Mouse (Mus musculus) lung, postnatal 4 days (tissue): ENCODE measurements around the gene Rnf213.

Experiments
- DNase-seq, 2 experiments: peaks; one replicate each; pipeline ENCODE4 v3.0.0; 2021

Gene Rnf213

DNA sequence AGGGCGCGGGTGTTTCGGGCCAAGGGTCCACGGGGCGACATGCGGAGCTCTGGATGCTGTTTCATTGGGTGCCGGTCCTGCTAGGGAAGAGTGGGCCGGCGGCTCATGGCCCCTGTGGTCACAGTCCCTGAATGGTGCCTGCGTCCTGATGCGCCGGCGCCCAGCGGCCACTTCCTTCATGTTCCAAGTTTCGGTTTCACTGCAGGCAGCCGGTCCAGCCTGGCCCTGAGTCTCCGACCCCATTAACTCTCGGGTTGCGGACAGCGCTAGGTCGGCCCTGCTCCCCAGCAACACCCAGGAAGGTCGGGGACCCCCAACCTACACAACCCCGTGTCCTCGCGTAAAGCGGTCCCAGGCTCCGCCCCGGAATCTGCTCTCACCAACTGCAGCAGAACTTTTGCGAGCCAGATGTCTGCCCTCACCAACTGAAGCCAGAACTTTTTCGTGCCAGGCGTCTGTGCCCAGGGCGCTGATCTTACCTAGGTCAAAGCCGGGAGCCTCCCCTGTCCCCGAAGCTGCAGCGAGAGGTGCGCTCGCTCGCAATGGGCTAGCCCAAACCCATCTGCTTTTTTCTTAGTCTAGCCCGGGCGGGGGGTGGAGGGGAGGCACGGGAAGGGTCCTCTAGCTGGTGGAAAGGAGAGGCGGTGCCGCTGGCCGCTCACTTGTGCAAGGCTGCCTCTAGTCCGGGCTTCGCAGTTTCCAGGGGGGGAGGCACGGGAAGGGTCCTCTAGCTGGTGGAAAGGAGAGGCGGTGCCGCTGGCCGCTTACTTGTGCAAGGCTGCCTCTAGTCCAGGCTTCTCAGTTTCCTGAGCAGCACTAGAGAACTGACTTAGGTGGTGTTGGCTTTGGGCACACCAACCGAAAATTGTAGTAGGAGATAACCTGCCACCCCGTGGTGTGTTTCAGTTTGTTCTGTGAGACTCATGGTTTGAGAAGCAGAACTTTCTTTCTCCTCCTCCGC lies 2.3 kb upstream of the Rnf213 start:
- peak; percentile 82 to 86 for DNase-seq

DNA sequence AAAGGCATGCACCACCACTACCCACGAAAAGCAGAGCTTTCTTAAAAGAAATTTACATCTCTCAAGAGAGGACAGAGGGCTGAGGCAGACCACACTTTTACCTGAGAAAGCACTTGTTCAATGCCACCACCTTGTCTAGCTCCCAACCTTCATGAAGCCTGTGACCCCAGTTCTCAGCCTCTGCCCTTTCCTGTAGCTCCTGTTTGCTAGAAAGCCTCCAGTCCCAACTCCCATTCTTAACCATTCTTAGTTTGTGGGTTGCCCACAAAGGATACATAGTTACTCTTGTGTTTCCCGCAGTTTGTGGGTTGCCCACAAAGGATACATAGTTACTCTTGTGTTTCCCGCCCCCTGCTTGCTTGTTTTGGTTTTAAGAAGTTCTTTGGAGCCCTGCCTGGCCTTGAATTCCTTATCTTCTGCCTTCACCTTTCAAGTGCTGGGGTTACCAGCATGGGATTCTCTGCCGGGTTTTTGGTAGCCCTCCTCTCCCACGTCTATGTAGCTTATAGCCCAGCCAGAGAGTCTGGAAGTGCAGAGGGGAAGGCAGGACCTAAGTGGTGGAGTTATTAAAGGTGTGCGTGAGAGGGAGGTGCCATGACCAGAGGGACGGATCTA lies 1.4 kb upstream of the Rnf213 start:
- no peak for DNase-seq

DNA sequence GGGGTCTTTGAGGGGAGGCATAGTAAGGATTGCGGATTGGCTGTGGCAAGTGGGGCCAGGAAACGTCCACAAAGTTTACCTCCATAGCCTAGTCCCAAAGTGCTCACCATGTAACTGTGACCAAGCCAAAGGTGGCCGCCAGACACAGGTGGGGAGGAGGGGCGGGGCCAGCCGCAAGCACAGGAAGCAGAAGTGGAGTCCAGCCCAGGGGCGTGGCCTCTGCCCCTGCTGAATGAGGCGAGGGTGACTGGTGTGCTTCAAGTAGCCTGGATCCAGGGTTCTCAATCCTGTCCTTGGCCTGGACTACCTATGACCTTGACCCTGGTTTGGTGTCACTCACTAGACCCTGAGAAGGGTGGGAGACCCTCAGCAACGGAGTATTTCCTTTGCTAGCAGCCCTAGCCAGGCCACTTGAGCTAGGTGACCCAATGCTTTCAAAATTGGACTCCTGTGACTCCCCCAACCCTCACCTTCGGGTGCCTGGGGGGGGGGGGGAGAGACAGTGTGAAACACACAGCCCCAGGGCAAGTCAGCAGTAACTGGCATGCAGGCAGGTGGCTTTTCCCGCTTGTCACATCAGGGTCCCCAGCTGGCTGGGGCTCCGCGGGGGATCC lies 792 bp upstream of the Rnf213 start:
- peak; percentile 86 to 89 for DNase-seq

DNA sequence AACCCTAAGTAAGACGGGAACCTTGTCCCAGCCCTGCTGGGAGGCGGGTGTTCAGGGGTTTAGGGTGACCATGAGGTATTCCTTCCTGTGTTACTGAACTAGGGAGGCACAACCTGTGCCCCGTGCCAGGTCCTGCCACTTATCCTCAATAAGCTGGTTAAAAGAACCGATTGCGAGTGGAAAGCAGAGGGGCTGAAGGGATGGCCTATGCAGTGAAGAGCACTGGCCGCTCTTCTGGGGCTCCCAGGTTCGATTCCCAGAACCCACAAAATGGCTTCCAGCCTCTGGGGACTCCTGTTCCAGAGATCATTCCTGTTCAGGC lies 544 bp downstream of the Rnf213 start:
- DNase-seq, result no peak

DNA sequence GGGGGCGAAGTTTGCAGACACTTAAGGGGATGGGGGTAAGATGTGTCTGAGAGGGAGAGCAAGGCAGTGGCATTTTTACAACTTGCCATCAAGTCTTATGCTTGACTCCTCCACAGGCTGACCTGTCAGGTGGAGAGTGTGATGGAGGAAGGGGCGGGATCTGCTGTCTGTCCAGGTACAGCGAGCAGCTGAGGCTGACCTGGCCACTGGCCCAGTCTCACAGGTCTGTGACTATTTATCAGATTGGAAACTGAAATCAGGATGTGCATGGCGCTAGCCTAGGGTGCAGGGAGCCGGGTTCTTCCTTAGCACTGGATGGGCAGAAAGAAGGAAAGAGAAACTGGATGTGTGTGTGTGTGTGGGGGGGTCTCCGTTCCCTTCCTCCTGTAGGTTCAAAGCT lies 1.3 kb downstream of the Rnf213 start:
- DNase-seq, result no peak

DNA sequence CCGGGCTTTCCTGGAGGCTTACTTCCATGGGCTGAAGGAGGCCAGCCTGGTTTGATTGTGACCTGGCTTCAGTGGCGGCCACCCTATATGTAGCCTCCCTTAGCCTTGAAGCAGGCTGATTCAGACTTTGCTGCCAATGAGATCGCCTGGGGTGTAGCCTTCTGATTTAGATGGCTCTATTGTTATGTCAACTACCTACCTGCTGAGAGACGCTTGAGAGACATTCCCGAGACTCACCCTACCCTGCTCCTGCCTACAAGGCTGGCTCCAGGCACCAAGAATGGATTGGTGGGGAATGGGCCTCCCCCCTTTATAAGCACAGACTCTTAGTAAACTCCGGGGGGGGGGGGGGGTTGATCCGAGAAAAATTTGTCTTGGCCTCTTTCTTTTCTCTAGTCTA lies 2.5 kb downstream of the Rnf213 start:
- no peak for DNase-seq

DNA sequence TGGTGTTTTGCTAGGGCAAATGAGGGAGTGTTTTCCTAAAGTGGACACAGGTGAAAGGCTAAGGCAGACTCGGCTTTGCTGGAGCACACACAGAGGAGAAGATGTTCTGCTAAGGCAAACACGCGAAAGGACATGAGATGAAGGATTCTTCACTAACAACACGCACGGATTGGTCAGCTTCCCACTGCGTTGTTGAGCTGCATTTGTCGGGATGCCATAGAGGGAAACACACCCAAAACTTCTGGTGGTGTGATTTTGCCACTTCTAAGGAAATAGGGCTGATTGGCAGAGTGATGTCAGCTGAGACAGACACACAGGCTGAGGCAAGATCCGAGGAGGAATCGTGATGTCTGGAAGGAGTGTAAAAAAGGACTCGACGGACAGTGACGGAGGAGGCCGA lies 3.0 kb downstream of the Rnf213 start:
- DNase-seq, result no peak

DNA sequence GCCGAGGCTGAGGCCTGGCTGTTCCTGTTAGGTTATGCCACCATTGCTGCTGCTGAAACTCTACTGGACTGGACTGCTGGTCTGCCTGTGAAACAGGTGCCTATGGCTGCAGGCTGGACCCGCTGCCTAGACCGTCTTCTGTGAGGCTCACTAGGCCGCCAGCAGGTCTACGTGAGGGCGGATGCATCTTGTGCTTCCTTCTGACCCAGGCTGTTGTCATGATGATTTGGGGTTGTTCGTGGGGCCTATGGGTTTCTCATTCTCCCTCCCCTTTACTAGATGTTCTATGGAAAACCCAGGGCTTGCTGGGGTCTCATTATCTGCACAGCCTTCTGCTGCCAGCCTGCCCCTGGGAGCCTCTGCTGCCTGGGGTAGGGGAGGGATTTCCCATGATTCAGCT lies 3.6 kb downstream of the Rnf213 start:
- DNase-seq, result no peak

DNA sequence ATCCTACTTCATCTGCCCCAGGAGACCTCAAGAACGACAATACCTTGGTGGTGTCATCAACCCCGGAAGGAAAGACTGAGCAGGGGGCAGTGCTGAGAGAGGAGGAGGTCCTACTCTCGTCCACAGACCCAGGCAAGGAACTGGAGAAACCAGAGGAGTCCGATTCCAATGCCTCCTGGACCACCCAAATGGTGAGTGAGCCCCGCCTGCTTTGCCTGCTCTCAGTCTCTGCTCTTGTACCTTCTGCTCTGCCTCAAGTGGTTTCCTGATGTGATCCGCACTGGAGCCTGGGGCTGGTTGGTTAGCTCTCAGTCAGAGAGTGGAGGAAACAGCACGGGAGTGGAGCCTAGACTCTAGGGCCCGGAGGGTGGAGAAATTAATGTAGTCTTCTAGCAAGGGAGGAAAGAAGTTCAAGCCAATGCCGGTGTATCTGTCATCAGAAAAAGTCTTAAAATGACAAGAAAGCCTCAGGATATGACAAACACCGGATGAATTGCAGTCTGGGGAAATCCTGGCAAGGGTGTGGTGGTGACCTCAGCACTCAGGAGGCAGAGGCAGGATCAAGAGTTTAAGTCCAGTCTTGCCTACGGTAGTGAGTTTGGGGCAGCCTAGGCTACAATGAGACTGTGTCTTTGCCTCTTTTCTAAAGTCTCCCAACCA lies 9.7 kb downstream of the Rnf213 start:
- no peak for DNase-seq

DNA sequence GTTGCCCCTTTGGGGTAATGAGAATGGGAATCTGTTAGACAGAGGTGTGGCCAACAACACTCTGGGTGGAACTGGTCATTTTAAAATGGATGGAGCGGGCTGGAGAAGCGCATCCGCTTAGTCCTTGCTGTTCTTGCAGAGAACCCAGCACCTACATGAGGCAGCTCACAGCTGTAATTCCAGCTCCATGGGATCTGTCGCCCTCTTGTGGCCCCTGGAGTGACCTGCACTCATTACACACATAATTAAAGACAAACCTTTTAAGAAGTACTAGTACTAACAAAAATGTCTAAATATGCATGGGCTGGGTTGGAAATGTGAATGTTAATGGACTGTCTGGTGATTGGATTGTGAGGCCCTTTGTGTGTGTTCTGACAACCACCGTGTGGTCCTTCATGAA lies 11.7 kb downstream of the Rnf213 start:
- DNase-seq, result peak in 1 of 2 experiments; percentile 59

DNA sequence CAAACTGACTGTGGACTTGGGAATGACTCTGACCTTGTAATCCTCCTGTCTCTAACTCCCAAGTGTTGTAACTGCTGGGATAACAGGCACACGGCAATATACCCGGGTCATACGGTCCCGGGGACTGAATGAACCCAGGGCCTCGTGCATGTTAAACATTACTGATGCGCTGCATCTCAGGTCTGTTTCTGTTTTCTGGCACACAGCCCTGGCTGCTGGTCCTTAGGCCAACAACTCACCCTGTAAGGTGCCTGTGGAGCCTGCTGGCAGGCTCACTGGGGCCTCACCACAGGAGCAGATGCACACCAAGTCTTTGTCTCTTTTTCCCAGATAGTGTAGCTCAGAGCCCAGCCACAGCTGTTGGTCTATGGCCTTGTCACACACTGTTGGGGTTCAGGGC lies 14.5 kb downstream of the Rnf213 start:
- DNase-seq, result no peak

DNA sequence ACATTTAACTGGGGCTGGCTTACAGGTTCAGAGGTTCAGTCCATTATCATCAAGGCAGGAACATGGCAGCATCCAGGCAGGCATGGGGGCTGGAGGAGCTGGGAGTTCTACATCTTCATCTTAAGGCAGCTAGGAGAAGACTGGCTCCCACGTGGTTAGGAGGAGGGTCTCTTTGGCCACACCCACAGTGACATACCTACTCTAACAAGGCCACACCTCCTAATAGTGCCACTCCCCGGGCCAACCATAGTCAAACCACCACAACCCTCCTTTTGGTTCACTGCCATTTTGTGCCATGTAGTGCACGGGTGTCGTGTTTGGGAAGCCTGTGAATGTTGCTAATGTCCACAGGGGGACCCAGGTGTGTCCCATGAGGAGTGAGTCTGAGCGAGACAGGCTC lies 15.1 kb downstream of the Rnf213 start:
- no peak for DNase-seq

DNA sequence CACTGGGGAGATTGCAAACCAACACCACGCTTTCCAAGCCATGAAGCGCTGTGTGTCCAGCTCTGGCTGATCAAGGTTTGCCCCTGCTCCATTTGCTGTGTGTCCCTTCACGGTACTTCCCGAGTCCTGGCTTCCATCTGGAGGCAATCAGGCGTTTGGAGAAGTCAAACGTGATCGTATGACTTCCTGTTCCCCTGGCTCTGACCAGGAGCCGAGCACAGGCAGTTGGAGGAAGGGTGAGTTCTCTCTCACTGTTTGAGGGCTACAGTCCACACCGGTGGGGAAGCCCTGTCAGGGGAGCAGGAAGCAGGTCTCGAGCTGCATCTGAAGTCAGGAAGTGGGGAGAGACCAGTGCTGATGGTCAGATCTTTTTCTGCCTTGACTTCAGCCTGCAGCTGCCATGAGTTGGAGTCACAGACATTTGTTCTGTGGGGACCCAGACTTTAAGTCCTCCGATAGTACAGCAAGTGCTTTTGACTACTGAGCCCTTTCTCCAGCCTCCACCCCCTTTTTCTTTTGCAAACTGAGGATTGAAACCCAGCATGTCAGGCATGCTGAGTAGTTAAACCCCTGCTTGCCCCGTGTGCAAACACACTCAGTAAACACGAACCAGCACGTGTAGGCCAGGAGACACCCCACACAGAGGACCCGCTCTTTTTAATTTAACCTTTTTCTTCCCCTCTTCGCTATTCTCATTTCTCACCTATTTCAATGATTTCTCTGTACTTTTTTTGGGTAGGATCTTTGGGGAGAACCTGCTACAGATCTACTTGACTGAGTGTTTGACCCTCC lies 26.6 kb downstream of the Rnf213 start:
- no peak for DNase-seq

DNA sequence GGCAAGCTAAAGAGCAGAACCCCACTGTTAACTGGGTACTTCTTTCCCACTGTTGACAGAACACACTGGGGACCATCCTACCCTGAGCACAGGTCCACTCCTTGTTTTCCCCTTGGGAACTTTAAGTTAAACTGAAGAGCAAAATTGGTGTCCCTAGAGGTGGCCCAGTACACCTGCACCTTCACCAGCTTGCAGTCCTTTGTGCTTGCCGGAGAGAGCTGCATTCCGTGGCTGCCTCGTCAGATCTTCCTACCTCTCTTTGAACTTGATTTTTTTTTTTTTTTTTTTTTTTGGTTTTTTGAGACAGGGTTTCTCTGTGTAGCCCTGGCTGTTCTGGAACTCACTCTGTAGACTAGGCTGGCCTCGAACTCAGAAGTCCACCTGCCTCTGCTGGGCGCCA lies 27.5 kb downstream of the Rnf213 start:
- no peak for DNase-seq

DNA sequence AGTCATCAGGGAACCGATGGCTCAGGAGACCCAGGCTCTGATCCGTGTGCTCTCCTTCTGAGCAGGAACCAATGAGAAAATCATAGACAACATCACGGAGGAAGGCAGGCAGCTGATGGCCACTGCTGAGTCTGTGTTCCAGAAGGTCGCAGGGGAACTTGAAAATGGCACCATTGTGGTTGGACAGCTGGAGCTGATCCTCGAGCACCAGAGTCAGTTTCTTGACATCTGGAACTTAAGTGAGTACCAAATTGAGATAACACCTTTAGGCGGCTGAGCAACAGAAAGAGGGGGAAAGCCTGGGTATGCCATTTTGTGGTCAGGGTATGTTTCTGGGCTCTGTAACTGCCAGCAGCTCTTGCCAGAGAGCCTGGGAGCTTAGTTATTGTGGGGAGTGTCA lies 34.5 kb downstream of the Rnf213 start:
- DNase-seq, result peak; percentile 13 to 71

DNA sequence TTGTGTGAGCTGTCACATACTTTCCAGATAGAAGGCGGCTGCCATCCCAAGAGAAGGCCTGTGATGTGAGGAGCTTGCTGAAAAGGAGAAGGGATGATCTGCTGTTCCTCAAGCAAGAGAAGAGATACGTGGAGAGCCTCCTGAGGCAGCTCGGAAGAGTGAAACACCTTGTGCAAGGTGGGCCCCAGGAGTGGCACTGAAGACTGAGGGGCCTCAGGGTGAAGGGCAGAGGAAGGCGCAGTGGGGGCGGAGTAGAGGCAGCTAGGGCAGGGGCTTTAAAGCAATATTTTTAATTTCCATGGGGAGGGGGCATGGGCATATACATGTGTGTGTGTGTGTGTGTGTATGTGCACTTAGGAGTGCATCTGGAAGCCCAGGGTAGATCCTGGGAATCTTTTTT lies 35.1 kb downstream of the Rnf213 start:
- no peak for DNase-seq

DNA sequence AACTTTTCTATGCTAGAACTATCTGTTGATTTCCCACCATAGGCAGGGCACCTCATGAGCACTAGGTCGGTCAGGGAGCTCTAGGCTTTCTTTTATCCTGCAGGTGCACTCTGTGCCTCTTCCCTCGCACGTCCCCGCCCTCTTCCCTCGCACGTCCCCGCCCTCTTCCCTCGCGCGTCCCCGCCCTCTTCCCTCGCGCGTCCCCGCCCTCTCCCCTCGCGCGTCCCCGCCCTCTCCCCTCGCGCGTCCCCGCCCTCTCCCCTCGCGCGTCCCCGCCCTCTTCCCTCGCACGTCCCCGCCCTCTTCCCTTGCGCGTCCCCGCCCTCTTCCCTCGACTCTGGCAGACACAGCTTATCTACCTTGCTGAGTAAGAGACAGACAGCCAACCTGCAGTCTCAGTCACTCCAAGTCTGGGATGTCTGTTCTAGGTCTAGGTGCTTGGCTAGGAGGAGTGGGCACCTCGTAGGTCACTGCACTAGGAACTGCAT lies 35.8 kb downstream of the Rnf213 start:
- DNase-seq, result peak; percentile 67 to 77

DNA sequence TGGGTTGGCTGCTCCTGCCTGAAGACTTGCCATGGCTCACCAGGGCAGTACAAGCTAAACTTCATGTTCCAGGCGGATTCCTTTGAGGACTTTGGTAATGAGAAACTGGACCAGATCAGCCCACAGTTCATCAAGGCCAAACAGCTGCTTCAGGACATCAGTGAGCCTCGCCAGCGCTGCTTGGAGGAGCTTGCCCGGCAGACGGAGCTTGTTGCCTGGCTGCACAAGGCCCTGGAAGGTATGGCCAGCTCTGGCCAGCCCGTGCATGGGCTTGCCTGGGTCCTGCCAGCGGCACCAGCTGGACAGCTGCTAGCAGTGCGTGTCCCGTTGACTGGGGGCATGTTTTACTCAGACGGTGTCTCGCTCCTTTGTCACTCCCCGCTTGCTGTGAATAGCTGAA lies 38.6 kb downstream of the Rnf213 start:
- DNase-seq, result peak; percentile 52 to 88

DNA sequence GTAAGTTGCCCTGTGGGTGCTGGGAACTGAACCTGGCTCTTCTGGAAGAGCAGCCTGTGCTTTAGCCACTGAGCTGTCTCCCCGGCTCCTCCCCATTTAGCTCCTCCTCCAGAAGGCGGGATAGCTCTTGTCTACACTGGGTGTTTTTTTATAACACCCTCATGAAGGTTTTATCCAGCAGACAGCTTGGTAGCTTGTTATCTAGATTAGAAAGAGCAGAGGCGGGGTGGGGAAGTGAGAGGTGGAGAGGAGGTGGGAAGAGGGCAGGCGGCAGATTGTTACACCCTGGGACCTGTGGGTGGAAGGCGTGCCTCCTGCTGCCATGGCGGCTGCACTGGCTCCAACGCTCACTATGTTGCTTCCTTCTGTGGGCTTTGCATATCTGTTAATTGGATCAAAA lies 39.8 kb downstream of the Rnf213 start:
- no peak for DNase-seq

DNA sequence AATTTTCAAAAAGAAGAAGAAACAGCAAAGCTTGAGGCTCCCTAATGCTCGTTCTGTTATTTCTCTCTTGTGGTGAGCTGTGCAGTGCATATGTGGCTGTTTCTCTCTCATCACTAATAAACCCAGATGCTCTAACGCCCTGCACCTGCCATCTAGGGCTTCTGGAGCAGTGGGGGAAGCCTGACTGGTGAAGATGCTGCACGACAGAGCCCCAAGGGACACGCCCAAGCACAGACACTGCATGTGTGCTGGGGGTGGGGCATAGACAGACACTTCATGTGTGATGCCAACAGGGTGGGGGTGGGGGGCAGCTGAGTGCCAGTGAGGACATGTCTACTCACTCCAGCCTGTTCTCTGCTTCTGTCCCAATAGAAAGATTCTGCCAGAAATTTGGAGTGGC lies 41.4 kb downstream of the Rnf213 start:
- DNase-seq, result no peak

DNA sequence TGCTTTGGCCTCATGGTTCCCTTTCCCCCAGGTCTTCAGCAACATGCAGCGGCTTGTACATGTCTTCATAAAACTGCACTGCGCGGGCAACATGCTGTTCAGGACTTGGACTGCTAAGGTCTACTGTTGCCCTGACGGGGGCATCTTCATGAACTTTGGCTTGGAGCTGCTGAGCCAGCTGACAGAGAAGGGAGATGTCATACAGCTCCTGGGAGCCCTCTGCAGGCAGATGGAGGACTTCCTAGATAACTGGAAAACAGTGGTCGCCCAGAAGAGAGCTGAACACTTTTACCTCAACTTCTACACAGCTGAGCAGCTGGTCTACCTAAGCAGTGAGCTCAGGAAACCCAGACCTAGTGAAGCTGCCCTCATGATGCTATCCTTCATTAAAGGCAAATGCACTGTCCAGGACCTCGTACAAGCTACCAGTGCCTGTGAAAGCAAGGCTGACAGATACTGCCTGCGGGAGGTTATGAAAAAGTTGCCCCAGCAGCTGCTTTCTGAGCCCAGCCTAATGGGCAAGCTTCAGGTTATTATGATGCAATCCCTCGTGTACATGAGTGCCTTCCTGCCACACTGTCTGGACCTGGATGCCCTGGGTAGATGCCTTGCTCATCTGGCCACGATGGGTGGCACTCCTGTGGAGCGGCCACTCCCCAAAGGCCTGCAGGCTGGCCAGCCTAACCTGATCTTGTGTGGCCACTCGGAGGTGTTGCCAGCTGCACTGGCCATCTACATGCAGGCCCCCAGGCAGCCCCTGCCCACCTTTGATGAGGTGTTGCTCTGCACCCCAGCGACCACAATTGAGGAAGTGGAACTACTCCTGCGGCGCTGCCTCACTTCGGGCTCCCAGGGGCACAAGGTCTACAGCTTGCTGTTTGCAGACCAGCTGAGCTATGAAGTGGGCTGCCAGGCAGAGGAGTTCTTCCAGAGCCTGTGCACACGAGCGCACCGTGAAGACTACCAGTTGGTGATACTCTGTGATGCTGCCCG lies 43.3 kb downstream of the Rnf213 start:
- peak; percentile 29 to 38 for DNase-seq
